Mouse (Mus musculus) kidney, postnatal 25 days (tissue): ENCODE results near the gene Chst5.

ENCODE experiments used
- DNase-seq, 2 experiments: peaks; one replicate each; pipeline ENCODE4 v3.0.0; 2021; ENCODE audit warnings: mixed read lengths in 2 of 2

The Chst5 gene

DNA sequence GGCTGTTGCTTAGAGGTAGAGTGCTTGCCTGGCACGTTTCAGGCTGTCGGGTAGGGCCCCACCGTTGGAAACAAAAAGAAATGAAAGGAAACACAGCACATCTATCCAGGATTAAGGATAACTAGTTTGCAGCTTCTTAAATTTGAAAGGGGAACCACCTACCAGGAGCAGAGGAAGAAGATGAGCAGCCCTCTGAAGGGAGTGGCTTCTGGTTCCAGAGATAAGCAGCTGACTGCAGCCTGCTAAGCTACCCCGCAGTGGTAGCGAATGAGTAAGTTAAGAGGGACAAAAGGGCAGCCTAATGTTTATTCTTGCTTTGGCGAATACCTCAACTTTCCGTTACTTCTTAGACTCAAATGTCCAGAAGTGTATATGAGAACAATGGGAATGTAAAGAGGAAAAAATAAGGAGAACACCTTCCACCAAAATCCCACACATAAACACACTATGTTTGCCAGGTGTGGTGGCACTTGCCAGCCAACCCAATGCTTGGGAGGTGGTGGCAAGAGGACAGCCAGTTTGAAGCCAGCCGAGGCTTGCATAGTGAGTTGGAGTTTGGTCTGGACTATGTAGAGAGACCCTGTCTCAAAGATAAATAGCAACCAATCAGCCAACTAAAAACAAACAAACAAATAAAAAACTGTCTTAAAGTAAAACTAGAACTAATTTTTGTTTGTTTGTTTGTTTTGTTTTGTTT, 19.5 kb upstream of the Chst5 start:
- DNase-seq, result no peak

DNA sequence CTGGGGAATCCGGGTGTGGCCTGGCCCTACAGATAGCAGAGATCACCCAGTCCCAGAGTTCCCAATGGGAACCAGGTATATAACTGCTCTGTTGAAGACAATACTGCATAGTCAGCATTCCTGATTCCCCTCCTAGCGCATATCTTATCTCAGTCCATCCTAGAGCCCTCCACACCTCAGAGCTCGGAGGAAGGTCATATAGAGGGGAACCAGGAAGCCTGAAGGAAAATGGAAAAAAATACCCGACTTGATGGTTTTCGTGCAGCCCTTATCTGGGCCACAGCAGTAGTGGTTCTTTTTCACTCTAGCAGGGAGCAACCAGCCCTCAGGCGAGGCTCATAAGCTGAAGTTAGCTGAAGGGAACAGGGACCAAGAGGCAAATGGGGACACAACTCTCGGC, 14.7 kb upstream of the Chst5 start:
- DNase-seq, result no peak

DNA sequence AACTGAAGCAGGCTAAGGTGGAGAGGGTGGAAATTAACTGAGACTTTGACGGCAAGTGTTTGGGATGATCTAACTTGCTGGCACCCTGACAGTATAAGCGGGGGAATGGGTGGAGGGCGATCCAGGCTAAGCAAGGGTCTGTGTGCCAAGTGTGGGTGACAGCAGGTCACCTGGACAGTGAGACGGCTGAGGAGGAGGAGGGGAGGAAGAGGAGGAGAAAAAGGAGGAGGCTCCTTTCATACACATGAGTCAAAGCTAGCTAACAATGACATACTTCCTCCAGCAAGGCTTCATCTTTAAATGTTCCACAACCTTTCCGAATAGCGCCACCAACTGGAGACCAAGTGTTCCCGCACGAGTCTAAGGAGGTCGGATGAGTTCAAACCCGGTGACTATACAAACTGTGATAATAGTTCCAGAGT, 13.1 kb upstream of the Chst5 start:
- DNase-seq, result peak; percentile 42 to 59

DNA sequence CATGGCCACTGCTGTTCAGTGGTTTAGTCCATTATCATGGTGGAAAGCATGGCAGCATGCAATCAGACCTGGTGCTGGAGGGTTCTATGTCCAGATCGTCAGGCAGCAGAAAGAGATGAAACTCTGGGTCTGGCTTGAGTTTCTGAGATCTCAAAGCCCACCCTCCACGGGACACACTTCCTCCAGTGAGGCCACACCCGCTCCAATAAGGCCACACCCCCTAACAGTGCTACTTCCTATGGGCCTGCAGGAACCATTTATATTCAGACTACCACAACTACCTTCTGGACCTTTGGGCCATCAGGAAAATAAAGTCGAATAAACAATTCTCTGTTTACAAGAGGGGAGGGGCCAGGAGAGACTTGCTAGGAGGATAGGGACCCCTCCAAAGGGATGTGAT, 10.7 kb upstream of the Chst5 start:
- DNase-seq, result no peak

DNA sequence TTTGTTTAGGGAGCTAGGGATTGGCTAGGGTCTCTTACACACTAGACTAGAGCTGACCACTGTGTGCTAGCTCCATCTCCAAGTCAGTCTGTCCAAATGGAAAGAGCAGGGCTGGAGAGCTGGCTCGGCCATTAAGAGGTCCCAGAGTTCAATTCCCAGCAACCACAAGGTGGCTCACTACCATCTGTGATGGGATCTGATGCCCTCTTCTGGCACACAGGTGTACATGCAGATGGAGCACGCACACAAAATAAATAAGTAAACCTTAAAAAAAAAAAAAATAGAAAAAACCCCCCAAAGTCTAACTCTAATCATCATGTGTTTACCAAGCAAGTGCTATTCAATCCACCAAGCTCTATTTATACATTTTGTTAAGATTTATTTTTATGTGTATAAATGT, 9.4 kb upstream of the Chst5 start:
- no peak for DNase-seq

DNA sequence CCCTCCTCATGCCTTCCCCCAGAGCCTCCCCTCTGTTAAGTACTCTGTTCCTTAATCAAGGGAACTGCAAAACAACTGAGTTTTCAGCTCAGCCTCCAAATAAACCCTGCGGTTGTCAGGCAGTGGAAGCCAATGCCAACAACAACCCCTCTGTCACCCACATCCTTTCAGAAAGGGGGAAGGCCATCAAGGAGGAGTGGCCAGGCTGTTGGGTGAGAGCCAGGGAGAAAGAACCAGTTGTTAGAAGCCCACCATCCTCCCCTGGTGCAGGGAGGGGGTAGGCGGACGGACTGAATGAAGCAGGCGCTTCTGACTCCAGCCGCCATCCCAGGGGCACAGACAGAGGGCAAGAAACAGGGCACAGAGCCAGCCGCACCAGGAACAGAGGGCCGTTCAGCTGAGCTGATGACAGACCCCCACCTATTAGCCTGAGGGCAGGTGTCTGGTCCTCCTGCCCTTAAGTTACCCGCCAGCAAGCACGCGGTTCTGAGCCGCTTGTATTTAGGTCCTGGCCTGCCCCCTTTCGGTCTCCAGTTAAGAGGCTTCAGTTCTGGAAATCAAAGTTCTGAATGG, 2.7 kb upstream of the Chst5 start:
- no peak for DNase-seq

DNA sequence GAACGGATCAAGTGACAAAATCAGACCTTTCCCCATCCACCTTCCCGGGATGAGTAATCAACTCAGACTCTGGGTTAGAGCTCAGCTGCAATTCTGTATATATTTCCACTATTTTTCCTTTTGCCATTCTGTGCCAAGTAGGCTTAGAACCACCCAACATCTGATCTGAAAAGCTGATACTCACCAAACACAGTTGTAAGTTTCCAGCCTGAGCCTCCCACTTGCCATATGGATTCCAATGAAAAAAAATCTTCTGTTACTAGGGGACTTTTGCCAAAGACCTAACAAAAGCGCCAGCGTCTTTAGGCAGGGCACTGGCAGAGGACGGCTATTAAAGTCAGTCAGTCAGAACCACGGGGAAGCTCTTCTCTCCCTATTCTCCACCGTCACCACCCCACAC, 1.3 kb upstream of the Chst5 start:
- no peak for DNase-seq

DNA sequence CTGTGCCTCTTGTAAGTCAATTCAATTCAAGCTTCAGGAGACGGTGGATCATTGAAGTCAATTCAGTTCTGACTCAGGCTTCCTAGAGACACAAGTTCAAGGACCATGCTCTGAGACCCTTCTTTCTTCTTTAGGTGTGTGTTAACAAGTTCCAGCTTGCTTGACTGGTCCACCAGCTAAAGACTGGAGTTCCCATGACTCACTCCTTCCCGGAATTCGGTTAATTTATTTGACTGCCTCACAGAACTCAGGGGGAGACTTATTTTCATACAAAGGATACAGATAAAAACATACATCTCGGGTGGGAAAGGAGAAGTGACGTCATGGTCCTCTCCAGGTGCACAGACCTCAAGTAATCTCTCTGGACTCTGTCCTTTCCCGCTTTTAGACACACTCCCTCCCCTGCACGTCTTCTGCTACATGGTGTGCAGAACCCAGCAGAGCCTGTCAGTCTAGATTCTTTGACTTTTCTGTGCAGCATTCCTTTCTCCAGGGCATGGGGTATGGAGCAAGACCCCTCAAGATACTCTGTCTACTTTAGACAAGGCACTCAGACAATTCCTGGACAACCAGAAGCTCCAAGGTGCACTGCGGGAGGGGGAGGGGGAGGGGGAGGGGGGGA, 4.6 kb downstream of the Chst5 start:
- DNase-seq, result no peak

DNA sequence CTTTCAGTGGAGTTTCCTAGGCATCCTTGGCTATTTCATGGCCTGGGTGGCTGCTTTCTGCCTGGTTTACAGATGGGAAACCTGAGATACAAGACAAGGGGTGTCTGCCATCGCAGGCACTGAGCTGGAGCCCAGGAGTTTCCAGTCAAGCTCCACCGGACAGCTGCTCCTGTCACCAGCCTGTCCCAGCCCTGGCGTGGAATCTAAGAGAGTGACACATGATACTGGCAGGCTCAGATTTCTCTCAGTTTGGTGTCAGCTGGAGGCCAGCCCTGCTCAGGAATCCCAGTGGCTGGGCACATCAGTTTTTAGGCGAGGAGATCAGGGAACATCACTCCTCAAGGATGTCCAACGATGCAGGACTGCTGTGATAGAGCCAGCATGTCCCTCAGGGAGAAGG, 8.2 kb downstream of the Chst5 start:
- DNase-seq, result no peak

DNA sequence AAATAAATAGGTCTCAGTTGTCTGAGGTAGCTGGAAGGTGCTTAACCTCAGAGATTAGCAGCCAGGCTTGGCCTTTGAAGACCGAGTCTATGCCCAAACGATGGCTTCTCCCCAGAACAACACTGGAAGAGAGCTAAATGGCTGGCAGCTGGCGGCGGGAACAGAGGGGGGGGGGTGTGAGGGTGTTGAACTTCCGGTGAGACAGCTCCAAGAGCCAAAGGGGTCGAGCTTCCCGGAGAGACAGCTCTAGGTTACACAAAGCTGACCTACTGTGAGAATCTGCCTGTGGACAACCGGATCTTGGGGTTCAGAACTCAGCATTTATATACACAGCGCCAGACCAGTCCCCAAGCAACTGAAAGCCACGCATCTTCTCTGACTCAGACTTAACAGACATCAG, 11.7 kb downstream of the Chst5 start:
- DNase-seq, result no peak

DNA sequence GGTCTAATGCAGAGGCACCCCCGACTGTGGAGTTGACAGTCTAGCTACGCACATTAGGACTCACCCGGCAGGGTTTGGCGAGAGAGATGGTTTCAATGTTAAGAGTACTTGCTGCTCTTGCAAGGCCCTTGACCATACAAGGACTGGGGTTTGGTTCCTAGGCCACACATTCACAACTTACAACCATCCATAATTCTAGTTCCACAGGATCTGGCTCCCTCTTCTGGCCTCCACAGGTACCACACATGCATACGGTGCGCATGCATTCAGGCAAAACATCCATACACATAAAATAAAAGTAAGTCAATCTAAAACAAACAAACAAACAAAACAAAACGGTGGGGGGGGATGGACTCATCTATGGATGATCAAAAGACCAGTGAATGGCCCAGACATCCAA, 15.3 kb downstream of the Chst5 start:
- DNase-seq, result no peak

DNA sequence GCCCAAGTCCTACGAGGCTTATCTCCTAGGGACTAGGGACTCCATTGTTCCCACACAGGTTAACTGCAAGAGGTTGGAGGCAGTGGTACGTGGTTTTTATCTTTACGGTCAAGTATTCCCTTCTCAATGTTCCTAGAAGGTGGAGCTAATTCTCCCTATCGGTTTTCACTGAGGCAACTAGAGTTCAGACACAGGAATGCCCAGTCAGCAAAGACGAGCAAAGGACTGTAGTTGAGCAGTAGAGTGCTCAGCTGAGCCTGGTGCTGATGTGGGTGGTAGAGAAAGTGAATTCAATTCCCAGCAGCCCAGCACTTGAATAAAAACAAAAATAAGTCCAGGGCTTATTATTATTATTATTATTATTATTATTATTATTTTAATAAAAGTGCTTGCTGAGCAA, 17.6 kb downstream of the Chst5 start:
- no peak for DNase-seq

DNA sequence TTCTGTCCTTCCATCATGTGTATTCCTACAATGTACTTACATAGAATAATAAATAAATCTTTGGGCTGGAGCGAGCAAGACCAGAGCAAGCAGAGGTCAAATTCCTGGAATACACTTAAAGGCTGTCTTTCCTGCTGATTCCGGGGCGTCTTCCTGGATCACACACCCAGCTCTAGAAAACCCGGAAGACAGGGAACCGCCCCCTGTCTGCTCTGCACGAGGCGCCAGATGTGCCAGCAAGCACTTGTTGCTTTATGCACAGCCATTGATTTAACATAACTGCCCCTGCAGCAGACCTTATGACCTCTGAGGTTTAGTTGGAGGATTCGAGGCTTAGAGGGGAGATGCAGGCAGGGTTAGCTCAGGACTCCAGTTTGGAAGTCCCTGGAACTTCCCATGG, 18.3 kb downstream of the Chst5 start:
- DNase-seq, result no peak

DNA sequence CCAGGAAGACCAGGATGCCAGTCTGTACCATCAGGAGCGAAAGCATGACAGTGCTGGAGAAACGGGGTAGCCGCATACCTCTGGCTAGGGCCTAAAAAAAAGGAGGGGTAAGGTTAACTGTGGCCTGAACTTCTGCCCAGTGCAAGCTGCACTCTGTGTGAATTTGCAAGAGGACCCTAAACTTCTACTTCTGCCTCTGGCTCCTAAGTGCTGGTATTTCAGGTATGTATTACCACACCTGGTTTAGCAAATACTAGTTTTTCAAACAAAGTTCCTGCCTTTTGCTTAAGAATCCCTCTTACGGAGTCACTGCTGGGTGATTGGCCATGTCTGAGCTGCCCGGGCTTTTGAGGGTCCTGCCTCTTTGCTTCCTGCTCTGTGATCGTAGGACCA, 19.3 kb downstream of the Chst5 start:
- DNase-seq, result no peak

DNA sequence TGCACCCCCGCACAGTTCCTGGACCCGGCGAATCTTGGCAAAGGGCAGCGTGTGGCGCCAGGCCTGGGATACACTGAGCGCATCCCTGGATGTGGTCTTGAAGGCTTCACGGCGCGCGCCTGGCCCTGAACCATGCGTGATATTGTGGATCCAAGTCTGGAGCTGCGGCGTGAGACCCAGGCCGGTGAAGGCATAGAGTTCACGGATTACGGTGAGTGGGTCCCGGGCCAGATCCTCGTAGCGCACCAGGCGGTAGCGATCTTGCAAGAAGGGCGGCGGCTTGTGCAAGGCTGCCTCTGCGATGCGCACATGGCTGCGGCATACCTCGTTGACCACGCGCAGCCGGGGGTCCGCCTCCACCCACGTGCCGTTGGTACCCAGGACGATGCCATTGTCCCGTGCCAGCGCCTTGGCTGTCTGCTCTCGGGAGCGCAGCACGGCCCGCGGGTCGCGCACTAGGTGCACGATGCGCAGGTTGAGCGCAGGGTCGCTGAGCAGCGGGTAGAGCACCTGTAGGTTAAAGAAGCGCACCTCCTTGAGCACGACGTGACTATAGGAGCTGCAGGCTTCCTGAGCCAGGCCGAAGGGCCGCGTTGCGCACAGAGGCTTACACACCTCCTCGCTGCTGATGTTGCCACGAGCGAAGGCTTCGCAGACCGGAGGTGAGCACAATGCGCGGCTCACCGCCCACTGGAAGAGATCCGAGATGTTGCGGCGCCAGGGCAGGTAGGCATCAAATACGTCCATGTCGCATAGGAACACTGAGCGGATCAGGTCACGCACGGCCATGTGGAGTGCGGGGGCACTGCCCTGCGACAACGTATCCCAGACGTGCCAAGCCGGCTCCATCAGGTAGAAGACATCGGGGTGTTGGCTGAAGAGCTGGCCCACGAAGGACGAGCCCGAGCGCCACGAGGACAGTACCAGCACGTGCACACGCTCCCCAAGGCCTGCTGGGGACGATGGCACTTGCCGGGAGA, 20.0 kb downstream of the Chst5 start:
- DNase-seq, result no peak

DNA sequence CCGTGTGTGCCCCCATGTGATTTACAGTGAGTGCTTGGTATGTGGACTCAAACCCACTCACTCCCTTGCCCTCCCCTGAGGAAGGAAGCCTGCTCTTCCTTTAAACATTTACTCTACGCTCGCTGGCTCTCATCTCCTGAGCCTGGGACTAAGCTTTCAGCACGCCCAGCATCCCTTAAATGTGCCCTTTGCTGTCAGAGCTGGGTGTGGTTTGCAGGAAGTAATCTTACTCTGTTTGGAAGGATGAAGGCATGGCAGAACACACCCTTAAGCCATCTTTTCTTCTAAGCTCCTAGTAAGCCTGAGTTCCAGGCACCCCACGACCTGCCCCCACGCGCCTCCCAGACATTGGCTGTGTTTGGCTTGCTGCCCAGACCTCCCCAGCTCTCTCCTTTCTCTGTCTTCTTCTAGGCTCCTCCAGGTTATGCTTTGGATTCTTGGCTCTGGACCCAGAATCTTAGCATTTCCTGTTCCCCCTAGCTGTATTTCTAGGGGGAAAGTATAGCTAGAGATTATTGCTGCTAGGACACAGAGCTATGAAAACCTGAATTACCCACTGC, 22.1 kb downstream of the Chst5 start:
- peak; percentile 40 to 47 for DNase-seq

DNA sequence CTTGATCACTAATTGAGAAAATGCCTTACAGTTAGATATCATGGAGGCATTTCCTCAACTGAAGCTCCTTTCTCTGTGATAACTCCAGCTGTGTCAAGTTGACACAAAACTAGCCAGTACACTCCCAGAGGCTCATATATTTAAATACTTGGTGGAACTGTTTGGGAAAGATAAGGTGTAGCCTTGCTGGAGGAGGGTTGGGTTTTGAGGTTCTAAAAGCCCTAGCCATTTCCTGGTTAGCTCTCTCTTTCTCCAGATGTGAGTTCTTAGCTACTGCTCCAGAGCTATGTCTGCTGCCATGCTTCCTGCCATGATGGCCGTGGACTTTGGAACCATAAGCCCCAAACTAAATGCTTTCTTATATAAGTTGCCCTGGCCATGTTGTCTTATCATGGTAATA, 22.8 kb downstream of the Chst5 start:
- no peak for DNase-seq

DNA sequence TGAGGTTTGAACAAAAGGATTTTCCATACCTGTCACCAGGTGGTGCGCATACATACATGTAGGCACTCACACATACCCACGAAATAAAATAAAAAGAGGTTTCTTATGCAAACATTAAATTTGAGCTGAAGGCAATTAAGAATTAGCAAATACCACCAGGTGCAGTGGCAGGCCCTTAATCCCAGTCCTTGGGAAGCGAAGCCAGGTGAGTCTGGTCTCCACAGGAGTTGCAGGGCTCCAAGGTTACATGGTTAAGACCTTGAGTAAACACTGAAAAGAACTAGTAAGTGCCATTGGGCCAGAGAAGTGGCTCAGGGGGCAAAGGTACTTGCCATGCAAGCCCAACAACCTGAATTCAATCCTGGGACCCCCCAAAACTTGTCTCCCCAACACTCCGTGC, 26.6 kb downstream of the Chst5 start:
- DNase-seq, result no peak

DNA sequence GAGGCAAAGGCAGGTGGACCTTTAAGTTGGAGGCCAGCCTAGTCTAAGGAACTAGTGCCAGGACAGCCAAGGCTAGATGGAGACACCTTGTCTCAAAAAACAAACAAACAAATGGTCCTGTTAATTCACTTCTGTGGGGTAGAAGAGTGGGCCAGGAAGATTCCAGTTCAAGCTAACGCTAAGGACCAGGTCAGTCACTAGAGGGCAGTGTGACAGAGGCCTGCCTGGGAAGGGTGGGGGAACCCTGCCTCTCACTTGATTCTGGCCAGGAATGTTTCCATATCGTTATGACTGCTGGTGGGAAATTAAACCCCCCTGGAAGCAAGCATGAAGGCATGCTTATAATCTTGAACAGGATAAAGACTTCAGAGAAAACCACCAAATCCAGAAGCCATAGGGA, 28.7 kb downstream of the Chst5 start:
- DNase-seq, result peak; percentile 56 to 69

DNA sequence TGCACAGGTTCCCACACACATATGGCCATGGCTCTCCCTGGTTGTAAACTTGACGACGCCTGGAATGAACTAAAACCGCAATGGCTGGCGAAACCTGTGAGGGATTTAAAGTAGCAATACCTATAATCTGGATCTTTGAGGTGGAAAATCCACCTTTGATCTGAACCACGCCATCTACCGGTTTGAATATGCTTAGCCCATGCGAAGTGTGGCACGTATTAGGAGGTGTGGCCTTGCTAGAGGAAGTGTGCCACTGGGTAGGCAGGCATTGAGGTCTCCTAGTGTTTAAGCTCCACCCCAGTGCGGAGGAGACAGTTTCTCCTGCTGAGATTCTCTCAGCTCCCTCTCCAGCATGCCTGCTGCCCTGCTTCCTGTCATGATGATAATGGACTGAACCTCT, 32.5 kb downstream of the Chst5 start:
- no peak for DNase-seq

DNA sequence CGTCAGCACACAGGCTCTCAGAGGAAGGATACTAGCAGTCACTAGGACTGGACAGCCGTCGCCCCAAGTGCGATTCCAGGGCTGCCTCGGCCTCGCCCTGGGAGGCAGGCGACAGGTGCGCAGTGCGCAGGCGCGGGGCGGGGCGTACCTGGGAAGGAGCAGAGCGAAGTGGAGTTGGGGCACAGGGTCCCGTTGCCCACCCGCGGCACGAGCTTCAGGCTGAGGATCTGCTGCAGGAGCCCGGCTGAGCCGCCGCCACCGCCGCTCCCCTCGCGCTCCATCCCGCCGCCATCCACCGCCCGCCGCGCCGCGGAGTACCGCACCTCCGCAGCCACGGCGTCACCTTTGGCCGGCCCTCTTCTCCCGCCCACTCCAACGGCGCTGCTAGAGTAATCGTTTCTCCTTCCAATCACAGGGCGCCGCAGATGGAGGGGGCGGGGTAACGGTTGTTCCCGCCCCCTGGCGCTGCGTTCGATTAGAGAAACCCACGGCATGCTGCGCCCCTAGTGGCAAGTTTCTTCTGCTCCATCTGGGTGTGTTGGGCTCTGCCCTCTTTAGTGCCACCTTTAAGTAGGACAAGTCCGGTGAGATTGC, 33.8 kb downstream of the Chst5 start, which contains the start of gene Tmem170:
Tmem170 (minus strand) TSS at position 396 of the 594 bp plus-strand sequence.
- DNase-seq, result peak; percentile 97 to 100

DNA sequence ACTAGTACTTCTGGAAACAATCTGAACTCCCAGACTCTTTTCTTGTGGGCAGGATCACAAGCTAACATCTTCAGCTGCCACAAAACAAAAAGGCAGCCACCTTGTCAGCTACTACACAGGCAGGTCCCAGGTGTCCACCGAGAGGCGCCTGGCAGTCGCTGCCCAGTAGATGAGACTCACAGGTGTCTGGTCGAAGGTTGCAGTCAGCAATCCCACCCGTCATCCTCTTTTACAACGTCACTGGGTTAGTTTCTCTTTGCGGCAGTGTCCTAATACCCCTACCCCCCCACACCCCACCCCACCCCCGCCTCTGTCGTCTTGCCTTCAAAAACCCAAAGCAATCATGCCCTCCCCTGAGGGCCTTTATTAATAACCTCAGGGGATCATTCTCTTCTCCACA, 34.5 kb downstream of the Chst5 start:
- peak in 1 of 2 experiments; percentile 61 for DNase-seq

DNA sequence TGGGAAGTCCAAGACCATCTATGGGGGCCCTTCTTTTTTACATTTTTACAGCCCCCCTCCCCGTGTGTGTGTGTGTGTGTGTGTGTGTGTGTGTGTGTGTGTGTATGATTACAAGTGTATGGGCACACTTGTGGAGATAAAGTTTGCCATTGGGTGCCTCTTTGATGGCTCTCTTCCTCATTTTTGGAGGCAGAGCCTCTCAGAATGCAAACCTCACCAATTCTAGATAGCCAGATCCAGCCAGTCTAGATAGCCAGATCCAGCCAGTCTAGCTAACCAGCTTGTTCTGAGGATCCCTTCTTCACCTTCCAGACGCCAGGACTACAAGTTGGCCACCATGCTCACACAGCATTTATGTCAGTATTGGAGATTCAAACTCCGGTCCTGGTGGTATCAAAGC, 39.0 kb downstream of the Chst5 start:
- no peak for DNase-seq
